ENCODE assay signal across 29 mouse cellular contexts in the genomic region with DNA sequence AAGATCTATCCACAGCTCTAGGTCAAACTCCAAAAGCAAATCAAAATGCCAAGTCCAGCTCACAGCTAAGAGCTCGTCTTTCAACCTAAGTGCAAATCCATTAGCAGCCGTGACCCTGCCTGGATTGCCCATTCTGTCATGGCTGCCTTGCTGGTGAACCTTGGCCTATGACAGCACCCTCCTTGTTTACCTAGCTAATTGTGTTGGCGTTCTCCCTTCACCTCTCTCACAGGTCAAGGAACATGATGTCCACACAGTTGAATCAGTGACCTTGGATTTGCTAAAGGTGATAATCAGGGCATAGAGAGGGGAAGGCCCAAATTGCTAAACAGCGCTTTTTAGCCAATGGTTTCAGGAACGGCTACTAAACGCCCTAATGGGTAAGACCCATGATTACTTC.
DNase-seq lines count a peak whose midpoint lies in the region; ATAC-seq and TF ChIP-seq lines count a peak whose summit lies in the region.
"Had no signal": no experiment of that assay in that cellular context is flagged by ENCODE, and none has a peak within 500 bp of the region (broad histone marks: within the 10 kb centered on the region; RNA-seq: fewer than 3 reads in every experiment).

No protein-coding gene starts in this region.

- no peak overlapping the region; the same call in 1 of the 2 replicates for H3K27ac ChIP-seq in liver, adult 2 months (replicated peaks; ENCODE audit: insufficient read depth, low read depth, low read length)
- H3K27ac ChIP-seq in liver, embryonic 13.5 days, result no peak overlapping the region
- H3K27ac ChIP-seq in liver, embryonic 16.5 days (ENCODE audit: low read length), result no peak overlapping the region
- H3K27ac ChIP-seq: embryonic facial prominence, embryonic 13.5 days; embryonic facial prominence, embryonic 15.5 days; forebrain, embryonic 12.5 days had no signal

- peak; percentile 98 for DNase-seq in liver, adult 2 months (ENCODE audit: extremely low read depth, low read depth, low spot score)
- no peak for DNase-seq in liver
- DNase-seq in liver, embryonic 13.5 days, result no peak
- DNase-seq in mesoderm, embryonic 11.5 days (ENCODE audit: low read depth, low spot score), result peak; percentile 8
- DNase-seq in heart, postnatal 36 days, result no peak
- no peak for DNase-seq in kidney, postnatal 4 days
- no peak for DNase-seq in urinary bladder, postnatal 25 days (ENCODE audit: low spot score)
- DNase-seq: adrenal gland, adult 8-10 months; adrenal gland, postnatal 14 days; adrenal gland, postnatal 36 days; B cell, adult 2 months; cerebellum, adult 18-20 months; cerebellum, adult 8-10 months; cerebellum, adult 9-11 months; cerebellum, postnatal 14 days; cerebellum, postnatal 36 days; embryo, embryonic 11 days had no signal

- H3K27me3 ChIP-seq in liver, adult 2 months (ENCODE audit: control insufficient read depth, insufficient read depth, low read length), result no peaks in the 10 kb centered on the region
- no peaks in the 10 kb centered on the region for H3K27me3 ChIP-seq in liver, embryonic 13.5 days
- no peaks in the 10 kb centered on the region for H3K27me3 ChIP-seq in liver, embryonic 16.5 days (ENCODE audit: control insufficient read depth, insufficient read depth, low read depth, low read length)
- H3K27me3 ChIP-seq: CH12.LX; embryonic facial prominence, embryonic 13.5 days; embryonic facial prominence, embryonic 15.5 days; forebrain, embryonic 12.5 days; Patski had no signal

- TF ChIP-seq POLR2A in liver, adult 2 months (IDR thresholded peaks at IDR 0.05; ENCODE audit: extremely low read depth, insufficient read depth, low read length), result no peak

- H3K9ac ChIP-seq in liver, adult 2 months (ENCODE audit: low read depth, low read length), result no peak overlapping the region
- H3K9ac ChIP-seq in liver, embryonic 13.5 days, result no peak overlapping the region
- H3K9ac ChIP-seq in liver, embryonic 16.5 days (ENCODE audit: low read depth, low read length), result no peak overlapping the region
- H3K9ac ChIP-seq: embryonic facial prominence, embryonic 13.5 days; embryonic facial prominence, embryonic 15.5 days; forebrain, embryonic 12.5 days had no signal

- H3K9me3 ChIP-seq in liver, embryonic 13.5 days (replicated peaks), result no peaks in the 10 kb centered on the region; the same call in 1 of the 2 replicates
- H3K9me3 ChIP-seq in liver, embryonic 16.5 days (replicated peaks; ENCODE audit: control insufficient read depth, low read length), result no peaks in the 10 kb centered on the region
- H3K9me3 ChIP-seq: embryonic facial prominence, embryonic 13.5 days; embryonic facial prominence, embryonic 15.5 days; forebrain, embryonic 10.5 days; forebrain, embryonic 12.5 days had no signal

- 27% methylated on average over 6 of the region's 6 CpGs for WGBS in liver, adult 2 months
- 60% methylated on average over 6 of the region's 6 CpGs for WGBS in liver, embryonic 13.5 days (ENCODE audit: insufficient replicate concordance)
- 58% methylated on average over 6 of the region's 6 CpGs for WGBS in liver, embryonic 16.5 days (ENCODE audit: insufficient replicate concordance)

- TF ChIP-seq CTCF in liver, adult 2 months (IDR thresholded peaks at IDR 0.05; ENCODE audit: low read depth, low read length), result no peak

- H3K4me1 ChIP-seq in liver, adult 2 months (ENCODE audit: control insufficient read depth, insufficient read depth, low read length), result peaks cover 2% of the 10 kb centered on the region; the same call in 1 of the 2 replicates
- H3K4me1 ChIP-seq in liver, embryonic 13.5 days (replicated peaks), result no peaks in the 10 kb centered on the region
- H3K4me1 ChIP-seq in liver, embryonic 16.5 days (ENCODE audit: control insufficient read depth, low read depth, low read length), result no peaks in the 10 kb centered on the region
- H3K4me1 ChIP-seq: embryonic facial prominence, embryonic 15.5 days had no signal

- no peak overlapping the region for H3K4me3 ChIP-seq in liver, adult 2 months (ENCODE audit: insufficient read depth, low read depth, low read length)
- H3K4me3 ChIP-seq in liver, embryonic 13.5 days (replicated peaks), result no peak overlapping the region
- H3K4me3 ChIP-seq in liver, embryonic 16.5 days (ENCODE audit: low read depth, low read length), result no peak overlapping the region
- H3K4me3 ChIP-seq: embryonic facial prominence, embryonic 13.5 days; embryonic facial prominence, embryonic 15.5 days; erythroblast, embryonic 14.5 days; forebrain, embryonic 10.5 days; forebrain, embryonic 12.5 days had no signal

- H3K79me2 ChIP-seq in liver, adult 2 months (ENCODE audit: control insufficient read depth, insufficient read depth, low read length), result no peaks in the 10 kb centered on the region

- ATAC-seq in liver, embryonic 13.5 days (ENCODE audit: low read depth), result peak; percentile 48
- ATAC-seq in liver, embryonic 16.5 days (ENCODE audit: low read depth), result peak; percentile 55
- ATAC-seq: activated CD4-positive, CD25-positive, alpha-beta regulatory T cell, adult 4 months; CD4-positive, CD25-positive, alpha-beta regulatory T cell, adult 4 months; forebrain, embryonic 14.5 days; Patski had no signal

- intact Hi-C loops in heart, postnatal 36 days (cut with DNase I), result no loop called here

- H3K36me3 ChIP-seq in liver, adult 2 months (ENCODE audit: control insufficient read depth, insufficient read depth, low read length), result no peaks in the 10 kb centered on the region
- no peaks in the 10 kb centered on the region for H3K36me3 ChIP-seq in liver, embryonic 13.5 days
- no peaks in the 10 kb centered on the region for H3K36me3 ChIP-seq in liver, embryonic 16.5 days (ENCODE audit: control insufficient read depth, insufficient read depth)
- H3K36me3 ChIP-seq: embryonic facial prominence, embryonic 13.5 days; embryonic facial prominence, embryonic 15.5 days; forebrain, embryonic 10.5 days; forebrain, embryonic 12.5 days; G1E had no signal

- H3K4me2 ChIP-seq in liver, embryonic 13.5 days, result no peak overlapping the region
- H3K4me2 ChIP-seq in liver, embryonic 16.5 days (ENCODE audit: low read depth, low read length), result no peak overlapping the region
- H3K4me2 ChIP-seq: embryonic facial prominence, embryonic 13.5 days; embryonic facial prominence, embryonic 15.5 days; forebrain, embryonic 12.5 days had no signal

Comparison
In these comparisons a context has a peak if more than half of its experiments do, and no peak if none do; other contexts are left out.
1. DNase-seq: peak in liver, adult 2 months (single experiment) and mesoderm, embryonic 11.5 days (single experiment); none in liver (single experiment), liver, embryonic 13.5 days (single experiment), heart, postnatal 36 days (0 of 2), kidney, postnatal 4 days (0 of 2) and urinary bladder, postnatal 25 days (single experiment).